Mouse (Mus musculus): ENCODE measurements around the gene Sidt1.
"Not testable (repeated sequence)": the region's sequence is repeated elsewhere in the genome, so short reads cannot be mapped to it uniquely, and the experiment has no call there.

The Sidt1 gene

GRCm38 (mm10) chr16:44302126-44302892 is 30.7 kb downstream of the Sidt1 start:
- DNase-seq = no peak

GRCm38 (mm10) chr16:44299438-44300093 is 33.4 kb downstream of the Sidt1 start:
- DNase-seq = peak; percentile 13

- DNase-seq = no peak
Measured at GRCm38 (mm10) chr16:44293960-44294359, 39.0 kb downstream of the Sidt1 start.

GRCm38 (mm10) chr16:44292681-44293080 is 40.3 kb downstream of the Sidt1 start:
- not testable (repeated sequence) for DNase-seq

- no peak for DNase-seq
Measured at GRCm38 (mm10) chr16:44289004-44289648, 43.9 kb downstream of the Sidt1 start.

GRCm38 (mm10) chr16:44287356-44287950 is 45.5 kb downstream of the Sidt1 start:
- no peak for DNase-seq

GRCm38 (mm10) chr16:44282614-44283325 is 50.2 kb downstream of the Sidt1 start:
- no peak for DNase-seq

- no peak for DNase-seq
Measured at GRCm38 (mm10) chr16:44282036-44282435, 51.0 kb downstream of the Sidt1 start.

GRCm38 (mm10) chr16:44280806-44281205 is 52.2 kb downstream of the Sidt1 start:
- no peak for DNase-seq

GRCm38 (mm10) chr16:44277212-44277611 is 55.8 kb downstream of the Sidt1 start:
- DNase-seq = no peak

GRCm38 (mm10) chr16:44271371-44272038 is 61.5 kb downstream of the Sidt1 start:
- no peak for DNase-seq

GRCm38 (mm10) chr16:44270606-44271005 is 62.4 kb downstream of the Sidt1 start:
- no peak for DNase-seq

GRCm38 (mm10) chr16:44269578-44269977 is 63.4 kb downstream of the Sidt1 start:
- DNase-seq = no peak

GRCm38 (mm10) chr16:44268541-44269215 is 64.3 kb downstream of the Sidt1 start:
- no peak for DNase-seq

GRCm38 (mm10) chr16:44265562-44265961 is 67.4 kb downstream of the Sidt1 start:
- DNase-seq = no peak

GRCm38 (mm10) chr16:44264916-44265315 is 68.1 kb downstream of the Sidt1 start:
- DNase-seq = no peak

GRCm38 (mm10) chr16:44257476-44257875 is 75.5 kb downstream of the Sidt1 start:
- no peak for DNase-seq

- DNase-seq = no peak
Measured at GRCm38 (mm10) chr16:44254698-44255097, 78.3 kb downstream of the Sidt1 start.

- no peak for DNase-seq
Measured at GRCm38 (mm10) chr16:44253797-44254634, 79.0 kb downstream of the Sidt1 start.

- DNase-seq = no peak
Measured at GRCm38 (mm10) chr16:44252735-44253134, 80.3 kb downstream of the Sidt1 start.

- no peak for DNase-seq
Measured at GRCm38 (mm10) chr16:44249985-44250384, 83.0 kb downstream of the Sidt1 start.

Data from thymus, postnatal 14 days (tissue).